Mouse (Mus musculus): ENCODE data around the gene Dars. TPM values are rescaled to one million over a fixed set of nuclear protein-coding genes. Genes with fewer than 3 reads are reported as not detected.

The Dars gene
- polyA plus RNA-seq (2014; fragmentation: Illumina TruSeq; extraction: RNeasy Lipid Tissue Mini Kit (QIAGEN cat#74804); ENCODE audit: low read depth, low replicate concordance) = 137 TPM

DNA sequence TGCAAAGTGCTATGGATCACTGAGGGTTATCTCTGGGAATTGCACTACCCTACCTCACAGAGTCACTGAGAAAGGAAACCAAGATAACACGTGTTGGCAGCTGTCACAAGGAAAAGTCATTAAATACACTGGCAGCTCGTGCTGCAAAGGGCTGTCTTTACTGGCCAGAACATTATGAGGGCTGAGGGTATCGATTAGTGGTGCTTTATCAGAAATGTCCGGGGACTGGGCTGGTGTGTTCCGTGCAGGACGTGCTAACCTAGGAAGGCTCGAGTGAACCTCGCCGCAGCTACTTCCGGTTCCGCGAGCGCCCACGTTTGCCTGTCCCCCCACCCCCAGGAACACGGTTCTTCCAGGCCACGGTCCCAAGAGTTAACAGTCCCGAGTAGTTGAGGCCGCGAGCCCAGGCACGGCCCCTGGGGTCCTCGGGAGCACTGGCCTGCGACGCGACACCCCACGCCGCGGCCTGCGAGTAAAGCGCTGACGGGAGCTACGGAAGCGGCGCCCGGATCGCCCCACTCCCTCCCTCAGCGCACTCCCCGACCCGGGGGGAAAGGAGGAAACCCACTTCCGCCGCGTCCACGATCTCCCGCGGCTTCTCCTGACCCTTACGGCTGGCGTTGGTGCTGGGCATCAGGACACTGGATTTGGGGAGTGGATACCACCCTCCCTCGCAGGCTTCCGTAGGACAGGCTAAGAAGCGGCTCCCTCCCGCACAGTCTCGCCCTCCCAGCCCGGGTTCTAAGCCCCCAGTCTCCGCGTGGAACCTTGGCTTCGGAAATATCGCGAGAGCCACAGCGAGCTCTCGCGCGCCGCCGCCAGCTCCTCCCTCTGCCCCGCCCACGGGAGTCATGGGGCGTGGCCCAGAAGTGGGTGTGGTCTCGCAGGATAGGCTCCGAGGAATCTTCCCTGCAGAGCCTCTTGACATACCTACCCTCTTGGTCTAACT lies at the start of gene Dars:
Dars (minus strand) TSS at position 785 of the 949 bp plus-strand sequence.

DNA sequence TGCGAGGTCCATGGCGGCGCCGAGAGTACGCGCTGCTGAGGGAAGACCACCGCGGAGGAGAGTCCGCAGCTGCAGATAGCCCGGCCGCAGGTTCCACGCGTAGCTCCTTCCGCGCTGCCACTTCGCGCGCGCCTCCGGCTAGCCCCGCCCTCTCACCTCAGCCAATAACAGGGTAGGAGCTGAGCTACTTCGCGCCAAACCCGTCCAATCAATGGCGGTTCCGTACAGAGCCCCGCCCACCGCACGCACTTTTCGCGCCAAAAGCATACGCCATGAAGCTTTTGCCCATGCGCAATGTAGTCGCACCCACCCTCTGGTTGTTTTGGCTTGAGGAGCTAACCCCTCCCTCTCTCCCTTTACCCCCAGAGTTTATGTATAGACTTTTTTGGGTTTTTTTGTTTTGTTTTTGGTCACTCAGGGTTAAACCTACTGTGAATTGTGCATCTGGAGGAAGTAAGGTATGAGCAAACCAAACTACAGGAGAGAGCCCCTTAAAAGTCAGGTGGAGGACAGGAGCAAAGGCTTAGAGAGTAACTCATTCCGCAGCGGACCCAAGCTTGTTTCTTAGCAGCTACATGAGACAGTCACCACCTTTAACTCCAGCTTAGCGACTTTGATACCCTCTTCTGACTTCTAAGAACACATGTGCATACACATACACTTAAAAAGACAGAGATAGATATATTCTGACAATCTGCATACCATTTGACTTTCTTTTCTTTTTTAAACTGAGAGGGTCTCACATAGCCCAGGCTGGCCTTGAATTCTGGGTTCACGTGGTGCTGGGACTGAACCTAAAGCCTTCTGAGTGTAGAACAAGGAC lies 57.4 kb downstream of the Dars start, which contains the start of gene Mcm6:
Mcm6 (minus strand) TSS at position 111 of the 823 bp plus-strand sequence.

DNA sequence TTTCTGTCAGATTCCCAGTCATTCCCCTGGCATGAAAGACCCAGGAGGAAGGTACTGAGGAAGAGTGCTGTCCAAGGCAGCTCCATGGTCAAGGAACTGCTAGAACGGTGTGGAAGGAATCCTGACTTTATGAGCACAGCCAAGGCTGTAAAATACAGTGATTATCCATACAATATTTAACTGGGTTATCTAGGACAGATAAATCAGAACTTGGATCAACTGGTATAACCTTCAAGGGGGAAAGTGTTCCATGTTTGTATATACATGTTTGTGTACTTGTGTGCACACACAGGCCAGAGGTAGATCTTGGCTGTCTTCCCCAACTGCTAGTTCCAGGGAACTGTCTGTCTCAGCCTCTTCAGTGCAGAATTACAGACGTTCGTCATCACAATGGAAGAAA lies 89.0 kb downstream of the Dars start, which contains the start of gene Lct:
Lct (minus strand) TSS at position 101 of the 400 bp plus-strand sequence.

Other genes with a start within 250 kb of the Dars start
- gene Ubxn4, start 173.4 kb downstream of the Dars start, polyA plus RNA-seq (2014; fragmentation: Illumina TruSeq; extraction: RNeasy Lipid Tissue Mini Kit (QIAGEN cat#74804); ENCODE audit: low read depth, low replicate concordance) = 151 TPM
- not detected for gene Lct, start 89.0 kb downstream of the Dars start, polyA plus RNA-seq (2014; fragmentation: Illumina TruSeq; extraction: RNeasy Lipid Tissue Mini Kit (QIAGEN cat#74804); ENCODE audit: low read depth, low replicate concordance)
- 26.9 TPM for gene Mcm6, start 57.7 kb downstream of the Dars start, polyA plus RNA-seq (2014; fragmentation: Illumina TruSeq; extraction: RNeasy Lipid Tissue Mini Kit (QIAGEN cat#74804); ENCODE audit: low read depth, low replicate concordance)
- 10.3 TPM for gene Cxcr4, start 174.9 kb upstream of the Dars start, polyA plus RNA-seq (2014; fragmentation: Illumina TruSeq; extraction: RNeasy Lipid Tissue Mini Kit (QIAGEN cat#74804); ENCODE audit: low read depth, low replicate concordance)

Measured in sigmoid colon, adult 10 weeks (tissue).